Mouse (Mus musculus): ENCODE measurements at regions not wholly inside any gene's neighbourhood (a gene's known extent, or its start where the extent isn't known, plus 50 kb on each side); places are given as distances from the start of the nearest gene placed in this dataset.

DNA sequence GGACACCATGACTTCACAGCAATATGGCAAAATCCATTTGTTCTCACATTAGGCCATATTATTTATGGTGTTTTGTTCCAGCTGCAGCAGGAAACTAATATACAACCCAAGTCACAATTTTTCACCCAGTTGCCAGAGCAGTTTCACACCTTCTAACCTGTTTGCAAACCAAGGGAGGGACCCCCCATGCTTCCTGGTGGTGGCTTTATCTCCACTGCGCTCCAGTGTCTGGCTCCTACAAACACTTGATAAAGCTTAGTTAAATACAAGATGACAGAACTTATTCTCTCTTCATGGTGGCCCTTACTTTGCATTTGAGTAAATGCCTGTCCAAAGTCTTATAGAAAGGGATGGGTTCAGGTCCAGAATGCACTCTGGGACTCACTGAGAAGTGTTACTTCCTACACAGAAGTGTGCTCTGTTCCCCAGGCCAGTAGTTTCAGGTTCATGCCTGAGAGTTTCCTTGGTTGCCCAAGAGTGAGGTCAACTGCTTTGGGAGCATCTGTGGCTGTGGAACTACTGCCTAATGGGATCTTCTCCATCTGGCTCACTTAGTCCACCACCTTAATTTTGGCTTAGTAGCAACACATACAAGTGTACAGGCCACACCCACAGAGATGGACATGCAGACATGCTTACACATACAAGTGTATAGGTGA, 186.9 kb downstream of the Rnf152 start:
- WGBS, result 83% methylated on average over 1 of the region's 1 CpGs
- no peaks in the 10 kb centered on the region for H3K27me3 ChIP-seq
- H3K27ac ChIP-seq, result no peak overlapping the region
- no peak for ATAC-seq
- H3K9ac ChIP-seq (replicated peaks), result no peak overlapping the region
- H3K4me2 ChIP-seq (replicated peaks), result no peak overlapping the region
- no peaks in the 10 kb centered on the region for H3K36me3 ChIP-seq
- no peaks in the 10 kb centered on the region for H3K9me3 ChIP-seq
- H3K4me1 ChIP-seq (replicated peaks), result 0 out of 2 replicates have a peak, but pooled peaks cover 2% of the 10 kb centered on the region
- H3K4me3 ChIP-seq (replicated peaks), result no peak overlapping the region

DNA sequence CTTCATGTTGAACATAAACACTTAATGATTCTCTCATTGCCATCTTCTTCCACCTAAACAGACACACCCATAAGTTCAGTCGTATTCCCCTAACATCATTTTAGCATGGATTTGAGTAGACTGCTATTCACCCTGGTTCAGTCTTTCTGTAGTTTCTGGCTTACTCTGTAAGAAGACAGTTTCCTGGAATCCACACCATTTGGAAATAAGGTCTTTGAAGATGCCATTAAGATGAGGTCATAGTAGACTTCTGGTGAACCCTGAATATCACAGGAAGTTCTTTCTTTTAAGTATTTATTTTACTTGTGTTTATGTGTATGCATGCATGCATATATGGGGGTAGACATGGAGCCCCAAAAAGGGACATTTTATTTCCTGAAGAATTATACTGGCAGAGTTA, 187.7 kb downstream of the Rnf152 start:
- Histone ChIP-seq H3K4me3 (replicated peaks) (no peak overlapping the region), H3K36me3 (no peaks in the 10 kb centered on the region), H3K27ac (no peak overlapping the region), H3K9ac (replicated peaks) (no peak overlapping the region), H3K4me1 (replicated peaks) (0 out of 2 replicates have a peak, but pooled peaks cover 2% of the 10 kb centered on the region), H3K9me3 (no peaks in the 10 kb centered on the region), H3K4me2 (replicated peaks) (no peak overlapping the region), H3K27me3 (no peaks in the 10 kb centered on the region)
- no peak for ATAC-seq
- WGBS, result 90% methylated on average over 1 of the region's 1 CpGs

DNA sequence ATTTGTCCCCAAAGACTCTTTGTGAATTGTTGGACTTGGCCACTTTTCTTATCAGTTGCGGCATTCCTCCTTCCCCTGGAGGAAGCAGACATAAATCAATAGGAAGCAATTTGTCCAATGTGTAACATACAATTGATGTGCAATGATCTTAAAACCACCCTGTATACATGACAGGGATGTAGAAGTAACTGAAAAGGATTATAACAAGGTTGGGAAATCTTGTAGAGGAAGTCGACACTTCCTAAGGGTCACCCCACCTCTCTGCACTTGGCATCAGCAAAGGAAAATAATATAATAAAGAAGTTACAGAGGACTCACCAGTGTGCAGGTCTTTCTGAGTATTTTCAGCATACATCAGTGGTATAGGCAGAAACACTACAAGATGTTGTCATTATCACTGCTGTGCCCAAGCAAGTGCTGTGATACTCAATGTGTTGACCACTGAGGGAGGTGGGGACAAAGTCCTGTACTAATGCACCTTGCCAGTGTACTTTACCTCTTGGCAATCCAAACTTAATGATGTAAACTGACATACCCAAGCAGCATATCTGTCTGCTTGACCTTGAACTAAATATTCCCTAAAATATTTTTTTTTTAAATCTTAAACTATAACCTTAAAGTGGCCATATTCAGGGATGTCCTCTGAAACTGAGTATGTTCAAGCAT, 198.9 kb downstream of the Rnf152 start:
- Histone ChIP-seq H3K27ac (no peak overlapping the region), H3K9ac (replicated peaks) (no peak overlapping the region), H3K36me3 (no peaks in the 10 kb centered on the region)

DNA sequence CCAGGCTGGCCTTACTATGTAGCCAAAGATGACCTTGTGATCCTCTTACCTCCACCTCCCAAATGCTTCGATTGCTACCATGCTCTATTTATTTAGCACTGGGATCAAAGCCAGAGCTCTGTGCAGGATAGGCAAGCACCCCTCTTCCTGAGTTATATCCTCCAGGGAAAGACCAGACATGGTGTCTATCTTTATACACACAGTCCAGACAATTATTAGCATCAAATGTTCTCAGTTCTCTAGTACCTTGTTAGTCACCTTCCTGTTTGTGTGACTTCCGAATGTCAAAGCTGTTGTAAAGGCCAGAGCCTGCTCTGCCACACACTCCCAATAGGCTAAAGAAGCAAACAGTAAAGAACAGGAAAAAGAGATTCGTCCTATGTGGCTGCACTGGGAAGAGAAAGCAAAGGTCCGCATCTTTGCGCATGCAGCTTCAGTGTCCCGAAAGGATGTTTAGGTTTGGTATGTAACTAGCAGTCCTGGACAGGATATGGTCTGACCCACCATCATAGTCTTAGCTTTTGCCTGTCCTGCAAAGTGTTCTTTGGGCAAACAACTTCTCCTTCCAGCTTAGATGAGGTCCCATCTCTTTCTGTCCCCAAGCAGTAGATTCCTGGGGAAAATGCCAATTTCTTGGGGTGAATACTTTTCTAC, 204.2 kb downstream of the Rnf152 start:
- Histone ChIP-seq H3K9me3 (no peaks in the 10 kb centered on the region), H3K4me2 (replicated peaks) (no peak overlapping the region), H3K4me1 (replicated peaks) (peaks cover 9% of the 10 kb centered on the region), H3K27ac (no peak overlapping the region), H3K4me3 (replicated peaks) (no peak overlapping the region), H3K36me3 (no peaks in the 10 kb centered on the region), H3K9ac (replicated peaks) (no peak overlapping the region), H3K27me3 (no peaks in the 10 kb centered on the region)
- WGBS, result 90% methylated on average over 6 of the region's 6 CpGs
- no peak for ATAC-seq

More for the DNA sequence above, 198.9 kb downstream of the Rnf152 start:
- H3K4me3 ChIP-seq (replicated peaks), result no peak overlapping the region
- 85% methylated on average over 2 of the region's 2 CpGs for WGBS
- no peaks in the 10 kb centered on the region for H3K9me3 ChIP-seq
- H3K27me3 ChIP-seq, result no peaks in the 10 kb centered on the region
- H3K4me1 ChIP-seq (replicated peaks), result no peaks in the 10 kb centered on the region
- no peak overlapping the region for H3K4me2 ChIP-seq (replicated peaks)
- ATAC-seq, result no peak

DNA sequence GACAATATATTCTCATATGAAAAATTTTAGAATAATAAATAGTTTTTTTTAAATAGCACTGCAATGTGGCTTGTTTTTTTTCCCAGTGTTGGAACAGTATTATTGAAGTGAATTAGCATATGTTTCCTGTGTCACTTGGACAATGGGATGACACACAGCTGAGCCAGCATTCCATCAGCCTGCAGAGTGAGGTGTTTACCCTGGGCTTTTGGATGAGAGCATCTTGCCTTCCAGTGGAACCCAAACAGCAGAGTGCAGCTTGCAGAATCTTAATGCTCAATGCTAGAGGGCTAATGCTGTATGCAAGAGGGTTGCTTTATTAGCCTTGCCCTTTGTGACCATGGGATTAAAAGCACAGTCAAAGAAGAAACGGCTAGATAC, 205.1 kb downstream of the Rnf152 start:
- no peaks in the 10 kb centered on the region for H3K36me3 ChIP-seq
- no peaks in the 10 kb centered on the region for H3K27me3 ChIP-seq
- no peak overlapping the region for H3K4me2 ChIP-seq (replicated peaks)
- 0 out of 2 replicates have a peak overlapping the region, but pooled peaks have one; percentile 8 for H3K27ac ChIP-seq
- H3K4me1 ChIP-seq (replicated peaks), result peaks cover 9% of the 10 kb centered on the region
- 12% methylated on average over 1 of the region's 1 CpGs for WGBS
- no peak overlapping the region for H3K4me3 ChIP-seq (replicated peaks)
- no peak for ATAC-seq
- H3K9ac ChIP-seq (replicated peaks), result no peak overlapping the region
- no peaks in the 10 kb centered on the region for H3K9me3 ChIP-seq

DNA sequence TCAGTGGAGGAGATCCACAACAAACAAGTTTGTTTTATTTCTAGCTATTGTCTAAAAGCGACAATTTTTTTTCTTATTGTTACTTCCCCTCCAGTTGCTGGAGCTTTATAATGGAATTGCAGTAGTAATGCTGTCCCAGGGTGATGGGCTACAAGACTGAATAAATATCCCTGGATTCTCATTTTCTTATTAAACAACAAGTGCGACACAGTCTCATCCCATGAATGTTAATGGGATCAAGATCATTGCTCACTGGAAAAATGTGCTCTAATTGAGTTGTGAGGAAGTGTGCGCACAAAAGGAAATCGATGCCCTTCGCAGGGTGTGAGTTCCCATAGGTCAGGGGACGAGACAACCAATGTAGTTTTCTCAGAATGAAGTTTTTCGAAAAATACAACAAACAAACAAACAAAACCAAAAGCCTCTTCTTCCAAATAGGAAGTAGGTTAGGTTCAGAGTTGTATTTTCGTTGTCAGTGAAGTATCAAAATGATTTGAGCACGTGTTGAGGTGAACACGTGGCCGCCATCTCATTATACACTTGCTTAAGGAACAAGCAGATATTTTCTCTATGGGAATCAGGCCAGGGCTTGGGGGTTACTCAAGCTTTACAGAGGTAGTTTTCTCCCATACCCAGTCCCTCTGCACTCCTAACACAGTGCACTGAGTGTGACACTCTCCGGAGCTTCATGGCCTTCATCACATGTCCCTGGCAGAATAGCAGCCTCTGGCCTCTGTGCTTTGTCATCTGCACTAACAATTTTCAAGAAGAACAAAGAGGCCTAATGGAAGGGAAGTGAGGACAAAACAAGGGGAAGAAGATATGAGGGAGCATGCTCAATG, 205.7 kb downstream of the Rnf152 start:
- no peaks in the 10 kb centered on the region for H3K36me3 ChIP-seq
- WGBS, result 68% methylated on average over 12 of the region's 12 CpGs
- no peaks in the 10 kb centered on the region for H3K27me3 ChIP-seq
- H3K9me3 ChIP-seq, result no peaks in the 10 kb centered on the region
- no peak overlapping the region for H3K4me2 ChIP-seq (replicated peaks)
- H3K9ac ChIP-seq (replicated peaks), result no peak overlapping the region
- peaks cover 9% of the 10 kb centered on the region for H3K4me1 ChIP-seq (replicated peaks)
- 0 out of 2 replicates have a peak, but pooled peaks have one; percentile 59 for ATAC-seq
- H3K4me3 ChIP-seq (replicated peaks), result no peak overlapping the region
- H3K27ac ChIP-seq, result peak overlapping the region; percentile 8; the same call in 1 of the 2 replicates

DNA sequence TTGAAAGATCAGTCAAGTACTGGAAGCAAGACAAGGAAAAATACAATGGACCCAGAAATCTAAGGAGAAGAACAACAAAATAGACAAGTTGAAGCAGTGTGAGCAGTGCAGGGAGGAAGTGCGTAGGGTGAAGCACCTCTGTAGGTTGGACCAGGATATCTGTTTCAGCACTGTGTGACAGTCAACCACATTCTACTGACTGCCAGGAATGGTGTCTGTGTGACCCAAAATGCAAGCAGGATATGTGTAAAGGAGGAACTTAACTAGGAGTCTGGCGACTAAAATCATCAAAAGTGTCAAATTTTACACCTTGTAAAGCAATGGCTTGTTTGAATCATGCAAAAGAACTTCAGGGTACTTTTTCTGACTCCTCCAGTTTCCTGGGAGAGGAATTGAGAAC, 207.7 kb downstream of the Rnf152 start:
- Histone ChIP-seq H3K4me1 (replicated peaks) (peaks cover 9% of the 10 kb centered on the region), H3K4me3 (replicated peaks) (no peak overlapping the region), H3K36me3 (no peaks in the 10 kb centered on the region), H3K27me3 (no peaks in the 10 kb centered on the region), H3K9me3 (no peaks in the 10 kb centered on the region), H3K4me2 (replicated peaks) (no peak overlapping the region), H3K27ac (no peak overlapping the region), H3K9ac (replicated peaks) (no peak overlapping the region)
- WGBS, result 96% methylated on average over 2 of the region's 2 CpGs
- ATAC-seq, result no peak

DNA sequence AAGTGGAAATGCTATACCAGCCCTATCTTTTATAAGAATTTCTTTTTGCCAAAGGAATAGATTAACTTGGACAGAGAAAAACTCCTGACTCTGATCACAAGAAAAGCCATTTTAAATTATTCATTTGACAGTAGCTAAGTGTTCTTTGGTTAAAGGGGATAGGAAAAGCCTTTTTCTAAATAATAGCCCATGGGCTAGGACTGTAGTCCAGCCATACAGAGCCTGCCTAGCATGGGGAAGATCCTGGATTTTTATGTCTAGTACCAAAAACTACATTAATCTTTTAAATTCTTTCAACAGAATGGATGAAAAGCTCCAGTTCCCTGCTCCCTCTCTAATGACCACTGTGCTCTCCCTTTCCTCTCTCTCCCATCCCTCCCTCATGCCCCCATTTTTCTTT, 208.5 kb downstream of the Rnf152 start:
- no peaks in the 10 kb centered on the region for H3K27me3 ChIP-seq
- no peak overlapping the region for H3K9ac ChIP-seq (replicated peaks)
- no peak overlapping the region for H3K4me2 ChIP-seq (replicated peaks)
- no peak overlapping the region for H3K27ac ChIP-seq
- peaks cover 9% of the 10 kb centered on the region for H3K4me1 ChIP-seq (replicated peaks)
- H3K36me3 ChIP-seq, result no peaks in the 10 kb centered on the region
- ATAC-seq, result no peak
- H3K4me3 ChIP-seq (replicated peaks), result no peak overlapping the region
- H3K9me3 ChIP-seq, result no peaks in the 10 kb centered on the region

DNA sequence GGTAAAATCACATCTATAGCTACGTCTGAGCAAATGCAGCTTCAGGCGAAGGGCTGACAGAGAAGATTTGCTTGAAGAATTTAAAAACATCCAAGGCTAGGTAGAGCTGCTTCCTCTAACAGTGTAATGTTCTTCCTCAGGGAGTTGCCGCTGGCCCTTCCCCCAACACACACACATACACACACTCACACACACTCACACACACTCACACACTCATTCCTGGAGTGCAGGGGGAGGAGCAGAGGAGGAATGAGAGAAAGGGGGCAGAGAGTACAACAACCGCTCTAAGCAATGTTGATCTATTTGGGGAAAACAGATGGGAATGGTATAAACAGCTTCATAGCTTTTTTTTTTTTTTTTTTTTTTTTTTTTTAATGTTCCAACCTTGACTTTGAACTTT, 232.6 kb downstream of the Rnf152 start:
- Histone ChIP-seq H3K27ac (no peak overlapping the region), H3K27me3 (no peaks in the 10 kb centered on the region), H3K36me3 (no peaks in the 10 kb centered on the region), H3K4me3 (replicated peaks) (no peak overlapping the region), H3K4me2 (replicated peaks) (no peak overlapping the region), H3K9me3 (no peaks in the 10 kb centered on the region), H3K9ac (replicated peaks) (no peak overlapping the region), H3K4me1 (replicated peaks) (no peaks in the 10 kb centered on the region)
- no peak for ATAC-seq
- WGBS, result 87% methylated on average over 4 of the region's 4 CpGs

DNA sequence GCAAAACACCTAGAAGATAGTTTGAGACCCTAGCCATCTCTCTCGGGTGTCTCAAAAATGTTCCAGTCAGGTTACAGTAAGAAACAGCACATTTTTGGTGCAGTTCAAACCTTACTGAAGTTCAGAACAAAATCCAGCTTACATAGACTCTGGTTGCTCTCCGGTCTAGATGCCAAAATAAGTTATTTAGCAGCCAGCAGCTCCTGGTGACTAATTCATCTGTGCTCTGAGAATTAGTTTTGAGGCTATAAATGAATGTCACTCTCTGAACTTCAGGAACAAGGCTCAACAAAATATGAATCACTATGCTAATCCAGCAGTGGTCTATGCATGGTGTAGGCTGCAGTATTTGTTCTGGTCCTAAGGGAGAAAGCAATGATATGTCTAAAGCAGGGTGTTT, 238.6 kb downstream of the Rnf152 start:
- Histone ChIP-seq H3K27ac (no peak overlapping the region), H3K4me1 (replicated peaks) (no peaks in the 10 kb centered on the region), H3K27me3 (no peaks in the 10 kb centered on the region), H3K4me3 (replicated peaks) (no peak overlapping the region), H3K4me2 (replicated peaks) (no peak overlapping the region), H3K36me3 (no peaks in the 10 kb centered on the region), H3K9me3 (no peaks in the 10 kb centered on the region), H3K9ac (replicated peaks) (no peak overlapping the region)
- no peak for ATAC-seq
- 93% methylated on average over 2 of the region's 2 CpGs for WGBS

DNA sequence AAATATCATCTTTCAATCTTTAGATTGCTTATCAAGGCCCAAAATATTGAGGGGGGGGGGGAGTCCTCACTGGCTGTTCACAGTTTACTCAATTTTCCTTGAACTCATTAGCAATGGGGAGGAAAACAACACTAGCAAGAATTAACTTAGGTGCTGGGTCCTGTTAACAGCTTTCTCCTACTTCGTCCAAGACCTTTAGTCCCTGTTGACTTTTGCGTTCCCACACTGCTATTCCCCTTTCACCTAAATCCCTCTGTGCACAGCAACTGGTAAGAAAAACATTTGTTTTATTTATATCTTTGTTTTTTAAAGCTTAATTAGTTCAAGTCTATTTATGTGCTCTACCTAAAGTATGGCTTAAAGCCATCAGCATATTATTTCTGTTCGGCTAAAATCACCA, 240.3 kb downstream of the Rnf152 start:
- Histone ChIP-seq H3K9me3 (no peaks in the 10 kb centered on the region), H3K4me2 (replicated peaks) (no peak overlapping the region), H3K9ac (replicated peaks) (no peak overlapping the region), H3K27me3 (no peaks in the 10 kb centered on the region), H3K36me3 (no peaks in the 10 kb centered on the region), H3K27ac (no peak overlapping the region), H3K4me3 (replicated peaks) (no peak overlapping the region), H3K4me1 (replicated peaks) (peaks cover 4% of the 10 kb centered on the region; the same call in 1 of the 2 replicates)
- no peak for ATAC-seq
- WGBS, result 88% methylated on average over 3 of the region's 3 CpGs

DNA sequence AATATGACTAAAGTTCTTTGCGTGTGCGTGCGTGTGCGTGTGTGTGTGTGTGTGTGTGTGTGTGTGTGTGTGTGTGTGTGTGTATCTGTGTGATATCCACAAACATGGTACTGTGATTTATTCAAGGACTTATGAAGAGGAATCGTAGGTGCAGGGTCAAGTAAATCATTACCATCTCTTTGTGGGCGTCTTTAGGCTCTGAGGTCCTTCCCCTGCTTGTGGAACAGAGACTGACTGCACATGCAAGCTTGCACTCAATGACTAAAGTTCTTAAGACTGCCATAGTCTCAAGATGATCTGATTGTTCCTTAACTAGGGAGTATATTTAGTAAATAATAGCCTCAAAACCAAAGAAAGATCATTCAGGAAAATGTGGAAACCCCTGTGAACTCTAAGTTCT, 241.1 kb downstream of the Rnf152 start:
- Histone ChIP-seq H3K4me3 (replicated peaks) (no peak overlapping the region), H3K27ac (no peak overlapping the region), H3K9me3 (no peaks in the 10 kb centered on the region), H3K4me2 (replicated peaks) (no peak overlapping the region), H3K9ac (replicated peaks) (no peak overlapping the region), H3K36me3 (no peaks in the 10 kb centered on the region), H3K4me1 (replicated peaks) (peaks cover 6% of the 10 kb centered on the region; the same call in 1 of the 2 replicates), H3K27me3 (no peaks in the 10 kb centered on the region)
- 73% methylated on average over 6 of the region's 6 CpGs for WGBS
- ATAC-seq, result no peak
